Comparison of ENCODE assay signal across 35 mouse cellular contexts in the genomic region with DNA sequence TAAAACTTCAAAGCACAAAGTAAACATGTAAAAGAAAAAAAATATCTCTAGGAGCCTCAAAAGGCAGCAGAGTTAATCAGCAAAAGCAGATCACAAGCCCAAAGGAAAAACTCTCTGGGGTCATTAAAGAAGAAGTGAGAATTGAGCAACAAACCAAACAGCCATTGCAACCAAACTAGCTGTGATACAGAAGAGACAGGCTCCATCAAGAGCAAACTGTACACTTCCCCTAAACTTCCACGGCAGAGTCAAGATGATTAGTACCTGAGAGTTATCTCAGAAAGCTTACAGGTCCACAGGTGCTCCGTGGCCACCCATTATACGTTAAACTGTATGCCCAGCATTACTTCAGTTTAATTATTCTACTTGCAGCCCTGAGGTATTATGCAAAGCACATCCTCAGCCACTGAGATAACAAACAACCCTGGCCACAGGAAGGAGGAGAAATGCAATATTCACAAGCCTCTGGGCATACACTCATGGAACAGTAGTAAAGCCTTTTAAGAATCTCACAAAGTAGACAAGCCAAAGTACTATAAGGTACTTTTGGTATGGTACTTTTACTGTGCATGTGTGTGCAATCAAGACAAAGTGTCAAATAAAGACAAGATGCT. TPM values are rescaled to one million over a fixed set of nuclear protein-coding genes. Genes with fewer than 3 reads are reported as not detected.
DNase-seq lines count a peak whose midpoint lies in the region; ATAC-seq and TF ChIP-seq lines count a peak whose summit lies in the region.
"Had no signal": no experiment of that assay in that cellular context is flagged by ENCODE, and none has a peak within 500 bp of the region (broad histone marks: within the 10 kb centered on the region; RNA-seq: fewer than 3 reads in every experiment).

No protein-coding gene starts in this region.

- TF ChIP-seq EP300 in liver, postnatal 0 days (IDR thresholded peaks at IDR 0.05; ENCODE audit: low read depth), result no peak

- TF ChIP-seq POLR2A in bone marrow macrophage, adult 2 months (IDR thresholded peaks at IDR 0.05; ENCODE audit: borderline replicate concordance, low read depth, low read length), result no peak

- H3K4me3 ChIP-seq in liver, postnatal 0 days (ENCODE audit: low read depth, low read length), result no peak overlapping the region
- no peak overlapping the region for H3K4me3 ChIP-seq in bone marrow macrophage, adult 2 months (ENCODE audit: insufficient read depth, low read length)
- H3K4me3 ChIP-seq: embryonic facial prominence, embryonic 10.5 days; embryonic facial prominence, embryonic 15.5 days; forebrain, embryonic 12.5 days; heart, embryonic 10.5 days; heart, embryonic 15.5 days; hindbrain, embryonic 13.5 days; kidney, embryonic 15.5 days; layer of hippocampus, adult 2 months; left cerebral cortex, adult 2 months; neural tube, embryonic 15.5 days had no signal

- no peak overlapping the region for H3K9ac ChIP-seq in liver, postnatal 0 days (replicated peaks)
- H3K9ac ChIP-seq: embryonic facial prominence, embryonic 15.5 days; forebrain, embryonic 12.5 days; forebrain, postnatal 0 days; heart, embryonic 15.5 days; hindbrain, embryonic 13.5 days; kidney, embryonic 15.5 days; neural tube, embryonic 15.5 days had no signal

- H3K27ac ChIP-seq in liver, postnatal 0 days (ENCODE audit: low read depth), result peak overlapping the region; percentile 35; the same call in 1 of the 2 replicates
- H3K27ac ChIP-seq in bone marrow macrophage, adult 2 months (ENCODE audit: insufficient read depth, low read depth, low read length), result peak overlapping the region; percentile 91
- H3K27ac ChIP-seq: embryonic facial prominence, embryonic 10.5 days; embryonic facial prominence, embryonic 15.5 days; forebrain, embryonic 12.5 days; heart, embryonic 10.5 days; heart, embryonic 15.5 days; hindbrain, embryonic 13.5 days; kidney, embryonic 15.5 days; layer of hippocampus, adult 2 months; left cerebral cortex, adult 2 months; neural tube, embryonic 15.5 days had no signal

- no peaks in the 10 kb centered on the region; the same call in 1 of the 2 replicates for H3K36me3 ChIP-seq in liver, postnatal 0 days (replicated peaks; ENCODE audit: insufficient read depth, low read length)
- H3K36me3 ChIP-seq: forebrain, embryonic 12.5 days had no signal

- peaks cover 13% of the 10 kb centered on the region for H3K4me1 ChIP-seq in liver, postnatal 0 days (ENCODE audit: insufficient read depth)
- H3K4me1 ChIP-seq in bone marrow macrophage, adult 2 months (ENCODE audit: control insufficient read depth, insufficient read depth, low read length), result peaks cover 32% of the 10 kb centered on the region
- H3K4me1 ChIP-seq: embryonic facial prominence, embryonic 10.5 days; forebrain, embryonic 12.5 days; heart, embryonic 10.5 days; heart, embryonic 15.5 days; kidney, embryonic 15.5 days had no signal

- H3K4me2 ChIP-seq in liver, postnatal 0 days (ENCODE audit: low read depth, low read length), result no peak overlapping the region
- H3K4me2 ChIP-seq: embryonic facial prominence, embryonic 15.5 days; forebrain, embryonic 12.5 days; heart, embryonic 15.5 days; hindbrain, embryonic 13.5 days; kidney, embryonic 15.5 days; neural tube, embryonic 15.5 days had no signal

- no peaks in the 10 kb centered on the region for H3K27me3 ChIP-seq in liver, postnatal 0 days (ENCODE audit: insufficient read depth, low read length)
- H3K27me3 ChIP-seq: embryonic facial prominence, embryonic 15.5 days; forebrain, embryonic 12.5 days; heart, embryonic 15.5 days; hindbrain, embryonic 13.5 days; kidney, embryonic 15.5 days; neural tube, embryonic 15.5 days; Patski had no signal

- TF ChIP-seq CTCF in liver, postnatal 0 days (IDR thresholded peaks at IDR 0.05; ENCODE audit: low read depth), result no peak
- TF ChIP-seq CTCF in bone marrow macrophage, adult 2 months (IDR thresholded peaks at IDR 0.05; ENCODE audit: low read depth, low read length), result no peak

- 23% methylated on average over 3 of the region's 3 CpGs for WGBS in liver, postnatal 0 days (ENCODE audit: insufficient replicate concordance)

- no peak for ATAC-seq in liver, postnatal 0 days
- ATAC-seq in megakaryocyte progenitor cell, adult 5-6 weeks (replicated peaks; ENCODE audit: poor library complexity), result peak; percentile 70
- ATAC-seq: forebrain, postnatal 0 days; Patski had no signal

- DNase-seq in liver, postnatal 0 days, result no peak
- DNase-seq in liver (no peak), A20 (ENCODE audit: low read depth, low spot score) (peak; percentile 69)
- DNase-seq in urinary bladder, postnatal 4 days (ENCODE audit: low spot score in 2 of 2), result no peak
- DNase-seq in cerebellum, postnatal 25 days, result no peak
- DNase-seq in right cerebral cortex, postnatal 36 days (ENCODE audit: low spot score in 2 of 2), result no peak
- DNase-seq: adrenal gland, postnatal 10 days; cerebellum, adult 11-12 months; cerebellum, adult 9-11 months; forebrain, postnatal 0 days; heart, adult 11 months; heart, postnatal 36 days; kidney, adult 11 months; kidney, postnatal 36 days; left cerebral cortex, postnatal 4 days; lung, adult 2 months; midbrain, embryonic 14.5 days; right cerebral cortex, postnatal 25 days; spleen, adult 18-20 months had no signal

- H3K9me3 ChIP-seq in liver, postnatal 0 days (ENCODE audit: low read length), result no peaks in the 10 kb centered on the region
- H3K9me3 ChIP-seq: embryonic facial prominence, embryonic 10.5 days; embryonic facial prominence, embryonic 15.5 days; forebrain, embryonic 12.5 days; heart, embryonic 10.5 days; heart, embryonic 15.5 days; hindbrain, embryonic 13.5 days; kidney, embryonic 15.5 days; neural tube, embryonic 15.5 days had no signal

RNA-seq across cellular contexts. Expression of a gene that starts 12.2 kb away (rescaled TPM):
- 16.2 and 16.9 TPM in 2 replicates for polyA plus RNA-seq in liver, postnatal 0 days (2015; fragmentation: Nextera tagmentation; extraction: Ambion mirVana)
- 268 and 282 TPM in 2 replicates for polyA plus RNA-seq in bone marrow macrophage, adult 2 months (2012; ENCODE audit: insufficient read depth, insufficient read length, missing spikeins)
- total RNA-seq in megakaryocyte progenitor cell, adult 5-6 weeks (2015), result 29.0 and 31.6 TPM in 2 replicates
- total RNA-seq in megakaryocyte progenitor cell, adult 5-6 weeks (2017), result 23.3 and 24.6 TPM in 2 replicates

RNA-seq across cellular contexts. Expression of a gene that starts 36.4 kb away (rescaled TPM):
- polyA plus RNA-seq in liver, postnatal 0 days (2015; fragmentation: Nextera tagmentation; extraction: Ambion mirVana), result not detected in 2 replicates
- polyA plus RNA-seq in bone marrow macrophage, adult 2 months (2012; ENCODE audit: insufficient read depth, insufficient read length, missing spikeins), result not detected in 2 replicates
- total RNA-seq in megakaryocyte progenitor cell, adult 5-6 weeks (2015), result not detected in 2 replicates
- not detected in 2 replicates for total RNA-seq in megakaryocyte progenitor cell, adult 5-6 weeks (2017)
- total RNA-seq: adrenal gland, postnatal 10 days; gastrocnemius, adult 8-10 months; heart, postnatal 36 days; MEL had no signal
- polyA plus RNA-seq: heart, embryonic 10.5 days; hindbrain, embryonic 13.5 days; midbrain, embryonic 14.5 days; neural tube, embryonic 15.5 days; Patski; stomach, embryonic 14.5 days had no signal

RNA-seq across cellular contexts. Expression of a gene that starts 46.2 kb away (rescaled TPM):
- 333 and 355 TPM in 2 replicates for polyA plus RNA-seq in liver, postnatal 0 days (2015; fragmentation: Nextera tagmentation; extraction: Ambion mirVana)
- polyA plus RNA-seq in bone marrow macrophage, adult 2 months (2012; ENCODE audit: insufficient read depth, insufficient read length, missing spikeins), result not detected in 2 replicates
- total RNA-seq in megakaryocyte progenitor cell, adult 5-6 weeks (2015), result 9.6 and 15.8 TPM in 2 replicates
- 8.9 and 11.0 TPM in 2 replicates for total RNA-seq in megakaryocyte progenitor cell, adult 5-6 weeks (2017)
- total RNA-seq: MEL had no signal

Comparison
In these comparisons a context has a peak if more than half of its experiments do, and no peak if none do; other contexts are left out.
1. RNA of a gene that starts 12.2 kb away (polyA plus RNA-seq): 268 to 282 TPM in bone marrow macrophage, adult 2 months; 16.2 to 16.9 TPM in liver, postnatal 0 days; every median in the first group is over 10 times any median in the second.
2. RNA of a gene that starts 46.2 kb away (polyA plus RNA-seq): 333 to 355 TPM in liver, postnatal 0 days; not detected in bone marrow macrophage, adult 2 months; every median in the first group is over 100 times any median in the second.